Mouse (Mus musculus) gastrocnemius, postnatal 25 days (tissue): ENCODE measurements around the gene Car5b. TPM values are rescaled to one million over a fixed set of nuclear protein-coding genes. Genes with fewer than 3 reads are reported as not detected.
A peak's percentile ranks its signal among the peaks of the same experiment; 100 is the strongest.

Experiments used
- DNase-seq: peaks from one replicate; pipeline ENCODE4 v3.0.0; 2022
- long read RNA-seq, 2 experiments: library from polyadenylated mRNA; stranded (forward); transcript quantifications; one replicate each; pipeline ENCODE4 v2.0.0; 2021
- total RNA-seq, 2 experiments: library from RNA; stranded (reverse); gene quantifications; 1 replicate in 1 of 2; 2 replicates in 1 of 2; pipeline ENCODE4 v1.2.3; 2021

The Car5b gene
- total RNA-seq, result 1 to 10 TPM in 1 of 2 experiments, under 1 TPM in 1; 0.31 to 4.2 TPM
- long read RNA-seq, experiment 1, result 0 reads
- long read RNA-seq, experiment 2, result 0 reads

DNA sequence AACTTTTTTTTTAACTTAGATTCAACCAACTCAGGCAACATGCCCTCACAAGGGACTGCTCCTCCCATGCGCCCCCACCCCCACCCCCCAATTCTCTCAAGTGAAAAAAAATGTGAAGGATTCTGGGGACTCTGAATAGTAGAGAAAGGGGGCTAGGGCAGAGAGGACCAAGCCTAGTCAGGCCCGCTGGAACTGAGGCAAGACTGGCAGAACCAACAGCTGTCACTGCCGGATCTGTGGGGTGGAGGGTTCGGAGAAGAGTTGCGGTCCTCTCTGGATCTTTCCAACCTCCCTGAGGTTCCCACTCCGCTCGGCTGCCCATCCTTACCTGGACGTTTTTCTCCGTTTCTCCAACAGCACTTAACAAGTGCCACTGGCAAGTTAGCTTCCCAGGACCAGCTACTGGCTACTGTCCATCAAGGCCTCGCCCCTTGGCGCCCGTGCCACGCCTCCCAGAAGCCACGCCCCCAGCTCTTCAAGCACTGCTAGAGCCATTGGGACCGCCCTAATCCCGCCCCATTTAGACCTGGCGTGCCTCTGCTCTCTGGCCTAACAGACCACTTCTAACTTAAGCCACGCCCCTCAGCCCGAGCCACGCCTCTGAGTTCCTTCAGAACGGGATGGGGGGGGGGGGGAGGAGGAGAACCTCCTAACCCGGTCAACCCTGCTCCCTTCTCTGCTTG, at the start of gene Car5b:
TSS of gene Car5b (minus strand) at position 391 of the 683 bp plus-strand sequence.
- peak; percentile 86 for DNase-seq

DNA sequence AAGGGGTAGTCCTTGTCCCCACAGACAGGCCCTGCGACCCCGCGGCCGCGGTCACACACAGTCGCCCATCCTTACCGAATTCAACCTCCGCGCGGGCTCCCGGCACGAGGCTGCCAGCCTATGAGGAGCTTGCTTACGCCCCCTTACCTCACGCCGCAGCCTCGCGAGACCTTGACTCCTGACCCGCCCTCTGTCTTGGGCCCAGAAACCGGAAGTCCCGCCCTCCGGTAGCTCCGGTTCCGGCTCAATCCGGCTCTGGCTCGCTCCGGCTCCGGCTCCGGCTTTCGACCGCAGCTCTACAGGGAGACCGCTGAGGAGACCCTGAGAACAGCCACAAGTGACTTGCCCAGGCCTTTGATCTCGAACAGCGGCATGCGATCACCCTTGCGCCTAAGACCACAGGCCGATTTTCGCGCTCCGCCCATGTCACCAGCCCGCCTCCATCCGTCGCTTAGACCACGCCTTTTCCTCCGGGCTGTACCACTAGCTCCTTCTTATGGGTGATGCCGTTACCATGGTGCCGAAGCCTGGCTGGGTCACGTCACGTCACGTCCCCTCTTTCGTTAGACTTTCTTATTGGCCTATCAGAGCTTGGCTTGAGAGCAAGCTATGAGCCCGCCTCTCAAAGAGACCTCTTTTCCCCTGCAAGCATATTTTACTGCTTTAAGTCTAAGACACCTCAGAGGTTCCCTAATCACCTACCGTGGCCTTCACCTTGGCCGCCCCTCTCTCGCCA, 48.4 kb upstream of the Car5b start, which contains the start of gene Siah1b:
TSS of gene Siah1b (minus strand) at position 454 of the 736 bp plus-strand sequence.
- peak; percentile 90 for DNase-seq

DNA sequence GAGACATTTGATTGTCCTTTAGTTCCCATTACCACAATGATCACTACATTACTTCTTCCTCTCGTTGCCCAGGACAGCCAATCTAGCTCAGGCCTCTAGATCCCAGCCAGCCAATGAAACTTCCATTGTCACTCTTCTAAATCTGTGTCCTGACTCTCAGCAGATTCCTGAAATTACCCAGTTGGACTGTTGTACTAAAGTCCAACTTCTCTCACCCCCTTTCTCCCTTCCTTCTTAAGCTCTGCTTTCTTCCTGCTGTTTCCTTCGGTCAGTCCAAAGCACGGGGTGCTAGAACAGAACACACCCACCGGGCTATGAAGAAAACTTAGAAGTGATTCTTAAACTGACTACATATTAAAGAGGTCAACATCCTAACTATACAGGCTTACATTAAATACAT, 41.2 kb upstream of the Car5b start:
- no peak for DNase-seq

DNA sequence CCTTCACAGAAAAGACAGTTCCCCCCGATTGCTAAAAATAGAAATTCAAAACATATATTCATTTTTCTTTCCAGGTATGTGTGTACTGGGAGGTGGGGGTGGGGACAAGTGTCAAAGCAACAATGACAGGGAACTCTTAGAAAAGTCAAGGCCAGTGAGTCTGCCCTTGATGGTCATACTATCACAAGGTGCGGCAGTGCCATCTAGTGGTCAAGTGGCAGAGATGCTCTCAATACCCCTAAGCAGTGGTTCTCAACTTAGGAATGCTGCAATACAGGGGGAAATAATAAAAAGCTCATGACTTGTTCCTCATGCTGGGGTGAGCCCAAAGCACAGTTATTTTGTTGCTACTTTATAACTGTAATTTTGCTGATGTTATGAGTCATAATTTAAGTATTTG, 38.4 kb upstream of the Car5b start:
- no peak for DNase-seq

DNA sequence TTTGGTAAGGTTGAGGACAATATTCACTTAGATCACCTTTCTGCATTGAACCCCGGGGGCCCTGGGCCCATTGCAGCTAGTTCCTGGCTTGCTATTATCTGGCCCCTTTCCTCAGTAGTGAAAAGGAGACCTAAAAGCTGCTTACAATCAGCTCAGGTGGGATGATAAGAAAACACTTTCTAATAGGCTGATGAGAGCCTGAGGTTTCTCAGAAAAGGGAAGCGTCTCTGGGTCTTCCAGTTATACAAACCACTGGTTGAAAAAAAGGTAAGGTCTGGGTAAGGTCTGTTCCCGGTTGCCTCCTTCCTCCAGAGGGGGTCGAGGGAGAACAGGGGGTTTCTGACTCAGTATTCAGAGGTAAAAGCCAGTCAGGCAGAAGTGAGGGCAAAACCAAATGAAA, 31.3 kb upstream of the Car5b start:
- DNase-seq, result no peak

DNA sequence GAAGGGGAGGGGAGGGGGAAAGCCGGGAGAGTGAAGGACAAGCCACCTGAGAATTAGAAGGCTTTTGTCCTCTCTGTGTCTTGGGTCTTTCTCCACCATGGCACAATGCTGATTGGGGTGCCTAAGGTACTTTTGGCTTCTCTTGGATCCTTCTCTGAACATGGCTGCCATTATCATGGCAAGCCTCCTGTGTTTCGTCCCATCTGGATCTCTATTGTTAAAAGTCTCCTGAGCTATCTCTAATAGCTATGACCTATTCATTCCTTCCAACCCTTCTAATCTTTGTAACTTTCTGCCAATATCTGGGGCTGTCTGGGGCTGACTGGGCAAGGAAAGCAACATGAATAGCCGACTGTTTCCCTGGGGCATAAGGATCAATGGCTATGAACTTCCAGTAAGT, 30.7 kb upstream of the Car5b start:
- no peak for DNase-seq

DNA sequence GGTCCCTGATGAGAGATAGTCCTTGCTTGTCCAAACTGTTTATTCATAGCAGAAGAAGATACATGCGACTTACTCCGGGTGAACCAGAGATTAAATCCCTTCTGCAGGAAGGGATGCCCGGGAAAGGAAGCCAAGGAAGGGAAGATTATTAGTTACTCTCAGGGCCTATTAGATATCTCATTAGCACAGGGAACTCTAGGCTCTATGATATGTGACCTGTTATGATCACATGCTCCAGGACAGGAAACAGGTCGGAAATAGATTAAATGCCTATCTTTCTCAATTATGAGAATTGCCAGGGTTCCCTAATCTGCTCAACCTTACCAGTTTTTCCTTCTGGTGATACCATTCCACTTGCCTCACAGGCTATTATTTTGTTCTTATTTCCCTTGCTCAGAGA, 27.9 kb upstream of the Car5b start:
- no peak for DNase-seq

DNA sequence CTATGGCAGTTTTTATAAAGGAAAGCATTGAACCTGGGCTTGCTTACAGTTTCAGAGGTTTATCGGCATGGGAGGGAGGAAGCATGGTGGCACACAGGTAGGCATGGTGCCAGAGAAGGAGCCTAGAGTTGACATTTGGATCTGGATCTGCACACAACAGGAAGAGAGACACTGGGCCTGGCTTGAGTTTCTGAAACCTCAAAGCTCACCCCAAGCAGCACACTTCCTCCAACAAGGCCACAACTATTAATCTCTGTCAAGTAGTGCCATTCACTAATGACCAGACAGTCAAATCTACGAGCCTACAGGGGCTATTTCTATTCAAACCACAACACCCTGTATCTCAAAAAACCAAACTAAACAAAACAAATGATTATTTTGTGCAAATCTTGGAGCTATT, 18.9 kb upstream of the Car5b start:
- DNase-seq, result no peak

DNA sequence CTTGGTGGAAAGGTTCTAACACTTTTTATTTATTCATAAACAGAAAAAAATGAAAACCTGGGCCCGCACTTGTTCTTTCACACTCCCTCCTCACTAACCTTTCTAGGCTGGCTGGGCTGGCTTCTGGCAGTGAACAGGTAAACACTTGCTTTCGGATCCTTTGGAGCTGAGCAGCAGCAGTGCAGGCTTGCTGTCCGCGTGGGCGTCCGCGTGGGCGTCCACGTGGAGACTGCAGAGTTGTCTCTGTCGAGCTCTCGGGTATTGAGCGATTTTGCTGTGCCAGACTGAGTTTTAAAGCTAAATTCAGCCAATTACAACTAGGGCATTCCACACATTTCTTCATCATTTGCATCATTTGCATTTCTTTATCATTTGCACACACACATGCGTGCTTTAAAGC, 14.3 kb upstream of the Car5b start:
- no peak for DNase-seq

DNA sequence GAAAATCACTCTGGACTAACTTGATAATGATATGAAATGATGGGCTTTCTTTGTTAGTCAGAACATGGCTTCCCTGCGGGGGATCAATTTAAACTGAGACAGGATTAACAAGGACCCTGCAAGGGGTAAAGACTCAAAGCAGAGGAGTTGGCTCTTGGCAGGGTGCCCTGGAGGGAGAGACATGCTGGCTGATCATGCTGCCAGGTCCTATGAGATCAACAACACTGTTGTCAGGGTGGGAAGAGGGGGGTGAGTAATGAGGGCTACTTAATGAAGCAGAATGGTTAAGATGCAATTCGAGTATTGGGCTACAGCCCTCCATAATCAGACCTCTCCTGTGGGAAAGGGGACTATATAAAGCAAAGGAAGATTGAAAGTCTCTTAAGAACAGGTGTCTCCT, 11.1 kb upstream of the Car5b start:
- no peak for DNase-seq

DNA sequence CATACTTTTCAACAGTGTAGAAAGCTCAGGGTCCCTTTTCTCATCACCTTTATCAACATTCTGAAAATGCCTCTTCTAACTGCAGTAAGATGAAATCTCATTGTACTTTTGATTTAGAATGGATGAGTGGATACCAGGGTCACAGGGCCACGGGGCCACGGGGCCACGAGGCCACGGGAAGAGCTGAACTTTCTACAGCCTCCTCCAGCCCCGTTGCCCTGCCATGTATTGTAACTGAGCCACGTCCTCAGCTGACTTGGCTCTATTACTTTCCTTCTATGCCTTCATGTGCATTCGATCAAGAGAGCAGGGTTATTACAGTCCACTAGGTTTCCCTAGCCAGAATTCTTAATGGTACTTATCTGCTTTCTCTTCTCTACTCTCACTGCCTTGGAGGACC, 8.1 kb upstream of the Car5b start:
- DNase-seq, result no peak

DNA sequence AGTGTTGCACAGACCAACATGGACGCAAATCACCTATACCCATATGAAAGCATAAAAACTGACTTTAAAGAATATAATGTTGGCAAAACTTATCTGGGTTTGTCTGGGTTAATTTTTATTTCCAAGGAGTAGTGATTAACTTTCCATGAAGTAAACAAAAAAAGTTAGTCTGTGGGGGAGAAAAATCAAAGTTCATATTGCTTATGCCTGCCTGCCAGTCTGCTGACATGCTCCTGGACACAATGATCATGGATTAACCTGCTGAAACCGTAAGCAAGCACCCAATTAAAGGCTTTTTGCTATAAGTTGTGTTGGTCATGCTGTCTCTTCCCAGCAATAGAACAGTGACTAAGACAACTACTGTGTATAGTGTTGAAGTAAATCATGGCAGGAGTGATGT, 7.6 kb upstream of the Car5b start:
- DNase-seq, result no peak

DNA sequence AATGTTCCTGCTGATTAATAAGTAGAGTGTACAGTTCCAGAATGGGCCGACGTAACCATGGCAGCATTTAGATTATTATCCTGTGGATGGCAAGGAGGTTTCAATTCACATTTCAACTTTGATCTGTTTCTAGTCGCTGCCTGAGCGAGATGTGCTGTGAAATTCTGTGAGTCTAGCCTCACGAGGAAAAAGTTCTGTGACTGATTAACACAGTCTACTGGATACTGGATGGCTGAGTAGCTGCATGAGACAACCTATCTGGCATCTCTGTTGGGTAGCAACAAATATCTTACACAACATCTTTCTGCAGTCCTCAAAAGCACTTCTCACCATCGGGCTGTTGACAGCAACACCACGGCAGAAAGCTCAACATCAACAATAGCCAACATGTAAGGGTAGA, 4.7 kb upstream of the Car5b start:
- DNase-seq, result no peak

DNA sequence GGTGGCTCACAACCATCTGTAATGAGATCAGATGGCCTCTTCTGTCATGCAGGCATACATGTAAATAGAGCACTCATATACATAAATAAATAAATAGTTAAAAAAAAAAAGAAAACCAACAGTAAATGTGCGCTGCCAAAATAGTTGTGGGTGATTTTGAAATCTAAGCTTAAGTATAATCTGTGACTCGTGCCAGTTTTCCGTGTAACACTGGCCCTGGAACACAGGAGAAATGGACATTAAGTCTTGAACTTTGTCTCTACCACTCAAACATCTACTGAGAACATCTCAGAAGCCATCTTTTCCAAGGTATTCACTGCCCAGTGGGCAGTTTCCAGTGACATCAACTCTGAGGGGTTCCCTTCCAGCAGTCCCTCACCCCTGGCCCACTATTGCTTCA, 12.2 kb downstream of the Car5b start:
- DNase-seq, result no peak

DNA sequence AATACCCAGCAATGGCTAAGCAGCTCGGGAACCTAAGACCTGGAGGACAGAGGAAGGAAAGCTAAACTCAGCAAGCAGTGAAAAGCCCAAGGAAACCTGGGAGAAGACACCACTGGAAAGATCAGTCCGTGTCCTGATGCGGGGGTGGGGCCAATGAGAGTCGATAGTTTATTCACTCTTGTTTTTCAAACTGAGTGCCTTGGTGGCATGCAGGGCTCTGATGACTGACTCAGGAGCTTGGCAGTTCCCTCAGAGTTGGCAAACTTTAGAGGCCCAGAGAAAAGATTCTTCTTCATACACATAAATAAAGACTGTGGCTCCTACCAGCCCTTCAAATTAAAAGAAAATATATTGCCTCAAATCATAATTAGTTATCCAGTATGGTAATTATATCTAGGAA, 12.8 kb downstream of the Car5b start:
- no peak for DNase-seq

DNA sequence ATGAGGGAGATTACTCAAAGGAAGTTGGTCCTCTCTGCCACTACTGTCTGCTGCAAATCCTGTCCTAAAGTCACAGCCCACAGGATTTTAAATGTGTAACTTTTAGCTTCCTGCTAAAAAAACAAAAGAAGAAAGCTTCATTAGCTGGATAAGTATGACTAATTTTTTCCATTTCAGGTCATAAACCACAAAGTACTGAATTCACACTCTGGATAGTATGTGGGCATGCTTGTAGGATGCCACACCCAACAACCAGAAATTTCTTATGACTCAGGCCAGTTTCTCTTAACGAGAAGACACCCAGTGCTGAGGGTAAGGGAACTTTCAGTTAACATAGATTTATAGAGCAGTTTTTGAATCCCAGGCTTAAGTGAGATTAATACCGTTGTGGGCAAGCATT, 14.5 kb downstream of the Car5b start:
- DNase-seq, result no peak

DNA sequence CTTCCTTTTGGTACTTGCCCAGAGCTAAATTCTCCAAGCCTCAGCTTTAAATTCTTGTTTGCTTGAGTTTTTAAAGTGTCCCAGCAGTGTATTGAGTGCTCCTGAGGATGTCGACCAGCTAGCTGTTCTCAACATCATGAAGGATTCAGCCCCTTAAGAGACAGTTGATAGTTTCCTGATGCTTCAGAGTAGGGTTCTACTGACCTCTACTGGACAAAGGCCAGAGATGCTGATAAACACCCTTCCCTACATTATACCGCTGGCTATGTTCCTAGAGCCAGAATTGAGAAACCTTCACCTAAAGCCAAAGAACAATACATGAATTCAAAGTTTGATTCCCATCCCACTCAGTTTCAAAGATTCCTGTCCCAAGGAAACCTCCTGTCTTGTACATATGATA, 23.0 kb downstream of the Car5b start:
- DNase-seq, result no peak

DNA sequence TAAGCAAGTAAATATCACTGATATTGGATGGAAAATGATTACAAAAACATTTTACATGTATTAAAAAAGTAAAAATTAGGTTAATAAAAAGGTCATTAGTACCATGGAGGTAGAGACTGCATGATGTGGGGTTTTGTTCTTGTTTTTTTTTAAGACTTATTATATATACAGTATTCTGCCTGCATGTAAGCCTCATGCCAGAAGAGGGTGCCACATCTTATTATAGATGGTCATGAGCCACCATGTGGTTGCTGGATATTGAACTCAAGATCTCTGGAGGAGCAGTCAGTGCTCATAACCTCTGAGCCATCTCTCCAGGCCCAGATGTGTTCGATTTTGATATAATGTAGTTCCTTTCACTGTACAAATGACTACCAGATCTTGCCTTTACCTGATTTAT, 27.9 kb downstream of the Car5b start:
- DNase-seq, result no peak

DNA sequence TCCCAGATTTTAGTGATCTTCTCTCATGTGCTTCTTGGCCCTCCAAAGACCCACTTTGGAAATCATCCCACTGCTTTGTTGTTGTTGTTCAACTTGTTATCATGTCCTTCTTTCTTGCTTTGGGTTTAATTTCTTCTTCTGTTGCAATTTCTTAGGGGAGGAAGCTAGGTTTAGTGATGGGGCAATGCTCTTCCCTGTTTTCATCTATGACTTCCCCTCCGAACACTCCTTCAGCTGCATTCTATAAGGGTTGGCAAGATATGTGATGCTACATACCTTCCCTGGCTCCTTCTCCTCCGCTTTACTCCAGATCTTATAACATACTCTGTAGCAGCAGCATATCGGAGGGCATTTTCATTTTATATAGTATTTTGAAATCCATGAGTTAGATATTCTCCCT, 31.0 kb downstream of the Car5b start:
- no peak for DNase-seq

DNA sequence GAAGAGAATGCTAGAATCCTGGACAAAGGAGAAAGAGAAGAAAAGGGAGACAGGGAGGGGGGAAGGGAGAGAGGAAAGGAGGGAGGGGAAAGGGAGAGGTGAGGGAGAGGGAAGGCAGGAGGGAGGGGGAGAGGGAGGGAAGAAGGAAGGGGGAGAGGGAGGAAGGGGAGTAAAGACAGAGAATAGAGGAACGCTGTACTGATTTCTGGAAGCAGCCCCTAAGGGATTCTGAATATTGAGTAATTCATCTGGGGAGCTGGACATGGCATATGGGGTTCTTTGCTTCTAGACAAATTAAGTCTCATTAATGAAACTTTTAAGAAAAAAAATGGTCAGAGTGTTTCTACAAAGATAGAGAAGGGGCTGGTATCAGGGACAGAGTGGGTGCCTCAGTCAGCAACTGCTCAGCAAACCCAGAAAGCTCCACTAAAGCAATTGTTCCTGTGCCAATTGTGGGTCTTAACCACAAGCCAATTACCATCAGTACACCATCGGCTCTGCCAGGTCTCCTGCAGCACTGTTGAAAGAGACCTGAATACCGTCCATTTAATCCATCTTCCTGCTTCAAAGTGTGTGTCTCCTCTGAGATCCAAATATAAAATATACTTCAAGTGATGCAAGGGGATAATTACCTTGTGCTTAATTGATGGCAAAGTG, 40.0 kb downstream of the Car5b start:
- DNase-seq, result no peak

DNA sequence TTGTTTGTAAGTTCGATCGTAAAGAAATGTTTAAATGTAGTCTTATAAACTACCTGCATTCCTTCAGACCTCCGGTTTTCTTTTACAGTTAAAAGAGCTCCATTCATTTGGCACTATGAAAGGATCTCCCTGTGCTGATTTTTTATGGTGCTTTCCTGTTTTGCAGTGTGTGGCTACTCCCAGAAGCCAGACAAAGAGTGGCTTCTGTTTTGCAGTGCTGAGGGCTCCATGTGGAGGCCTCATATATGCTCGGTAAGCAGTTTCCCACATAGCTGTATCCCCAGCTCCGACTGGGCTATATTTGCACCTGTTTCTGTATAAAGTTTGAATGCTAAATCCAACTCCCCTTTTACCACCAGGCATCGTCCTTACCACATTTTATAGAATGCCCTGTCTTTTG, 45.7 kb downstream of the Car5b start:
- no peak for DNase-seq

DNA sequence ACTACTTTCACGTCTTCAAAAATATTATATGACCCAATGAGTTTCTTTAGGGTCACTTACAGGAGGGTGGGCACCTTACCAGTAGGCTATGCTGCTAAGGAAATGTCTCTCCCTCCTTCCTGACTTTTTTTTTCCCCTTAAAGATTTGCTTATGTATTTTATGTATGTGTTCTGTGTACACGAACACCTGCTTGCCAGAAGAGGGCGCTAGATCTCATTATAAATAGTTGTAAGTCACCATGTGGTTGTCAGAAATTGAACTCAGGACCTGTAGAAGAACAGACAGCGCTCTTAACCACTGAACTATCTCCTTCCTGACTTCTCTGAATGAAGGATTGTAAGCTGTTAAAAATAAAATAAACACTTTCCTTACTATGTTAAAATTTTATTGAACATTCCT, 46.3 kb downstream of the Car5b start:
- no peak for DNase-seq

DNA sequence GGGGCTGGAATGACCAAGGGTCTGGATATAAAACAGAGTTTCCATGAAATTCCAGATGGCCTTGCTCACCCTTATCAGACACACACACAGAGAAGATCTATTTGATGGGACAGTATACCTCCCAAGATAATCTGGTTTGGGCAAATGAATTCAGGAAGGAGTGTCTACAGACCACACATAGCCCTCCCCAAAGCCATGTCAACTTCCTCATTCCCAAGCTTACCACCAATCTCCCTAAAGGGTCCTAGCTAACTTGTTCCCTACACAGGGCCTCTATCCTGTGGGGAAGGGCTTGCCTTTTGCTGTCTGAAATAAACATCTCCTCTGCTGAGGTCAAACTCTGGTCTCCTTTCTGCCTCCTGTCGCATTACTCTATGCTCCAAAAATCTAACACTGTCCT, 46.7 kb downstream of the Car5b start:
- no peak for DNase-seq
